Mouse (Mus musculus) heart, embryonic 11.5 days (tissue): ENCODE measurements around the gene Atp2b2. TPM values are rescaled to one million over a fixed set of nuclear protein-coding genes. Genes with fewer than 3 reads are reported as not detected.

Source experiments
- ATAC-seq: fragments of 200-750 bp; cut with Nextera tagmentation; replicated peaks from 2 replicates; pipeline ENCODE4 v1.8.0; 2017; ENCODE audit warnings: moderate library complexity; ENCODE audit not compliant: insufficient number of reproducible peaks, low FRiP score, low TSS enrichment
- H3K27ac ChIP-seq: fragments of 300-500 bp; sonication (generic); 2 replicates; pipeline ENCODE4 v1.5.1; 2014; ENCODE audit warnings: mild to moderate bottlenecking, low read depth, low read length
- H3K27me3 ChIP-seq: fragments of 300-500 bp; sonication (generic); 2 replicates; pipeline ENCODE4 v1.6.1; 2014; ENCODE audit warnings: mild to moderate bottlenecking, low read length, mixed read lengths; ENCODE audit not compliant: control insufficient read depth, insufficient read depth
- H3K36me3 ChIP-seq: fragments of 300-500 bp; sonication (generic); 2 replicates; pipeline ENCODE4 v1.6.1; 2014; ENCODE audit warnings: mild to moderate bottlenecking, low read length, moderate library complexity, mixed read lengths; ENCODE audit not compliant: control insufficient read depth, insufficient read depth
- H3K4me1 ChIP-seq: fragments of 300-500 bp; sonication (generic); 2 replicates; pipeline ENCODE4 v1.6.1; 2014; ENCODE audit warnings: low read length; ENCODE audit not compliant: control insufficient read depth, insufficient read depth
- H3K4me2 ChIP-seq: fragments of 300-500 bp; sonication (generic); 2 replicates; pipeline ENCODE4 v1.6.1; 2014; ENCODE audit warnings: mild to moderate bottlenecking, moderate library complexity
- H3K4me3 ChIP-seq: fragments of 300-500 bp; sonication (generic); 2 replicates; pipeline ENCODE4 v1.5.1; 2014; ENCODE audit warnings: low read depth, low read length
- H3K9ac ChIP-seq: fragments of 300-500 bp; sonication (generic); 2 replicates; pipeline ENCODE4 v1.6.1; 2014; ENCODE audit warnings: mild to moderate bottlenecking, low read depth, low read length, moderate library complexity
- H3K9me3 ChIP-seq: fragments of 300-500 bp; sonication (generic); replicated peaks from 2 replicates; pipeline ENCODE4 v1.6.1; 2016; ENCODE audit warnings: low read length; ENCODE audit not compliant: control insufficient read depth
- WGBS: fragments of 180-500 bp; shearing (Covaris S2); extraction: QIAGEN DNeasy Blood & Tissue Kit; methylation state at CpG from one replicate; pipeline ENCODE4 v1.1.7; 2014; ENCODE audit not compliant: insufficient replicate concordance; 5-methylcytosine and 5-hydroxymethylcytosine counted together
- polyA plus RNA-seq: library from polyadenylated mRNA; unstranded; fragments of >200 nt; fragmentation: Nextera tagmentation; extraction: Ambion mirVana; gene quantifications from 2 replicates; pipeline ENCODE4 v1.2.1, GENCODE M21; 2014

The Atp2b2 gene
- polyA plus RNA-seq, 1 experiment from 2014 or later: 0.40 TPM

DNA sequence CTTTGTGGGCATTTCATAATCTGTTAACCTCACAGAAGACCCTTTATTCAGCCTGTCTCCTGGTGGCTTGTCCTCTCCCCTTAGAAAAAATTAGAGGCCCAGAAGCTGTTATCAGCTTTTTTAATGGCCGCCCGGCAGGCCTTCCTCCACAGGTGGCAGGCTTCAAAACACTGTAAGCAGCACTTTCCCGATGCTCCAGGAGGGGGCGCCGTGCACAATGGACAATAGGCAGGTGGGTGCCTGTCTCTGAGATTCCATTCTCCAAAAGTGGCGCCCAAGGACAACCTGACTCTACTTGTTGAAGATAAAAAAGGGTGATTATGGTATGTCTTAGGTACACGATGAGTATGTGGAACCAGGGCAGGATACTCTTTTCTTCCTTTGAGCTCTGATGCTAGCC lies 220.0 kb downstream of the Atp2b2 start:
- Histone ChIP-seq H3K27me3 (peaks cover 35% of the 10 kb centered on the region), H3K9ac (no peak overlapping the region), H3K27ac (no peak overlapping the region), H3K4me1 (no peaks in the 10 kb centered on the region), H3K36me3 (no peaks in the 10 kb centered on the region), H3K4me3 (no peak overlapping the region), H3K4me2 (no peak overlapping the region), H3K9me3 (no peaks in the 10 kb centered on the region)
- ATAC-seq: no peak
- WGBS: 22% methylated on average over 7 of the region's 7 CpGs

DNA sequence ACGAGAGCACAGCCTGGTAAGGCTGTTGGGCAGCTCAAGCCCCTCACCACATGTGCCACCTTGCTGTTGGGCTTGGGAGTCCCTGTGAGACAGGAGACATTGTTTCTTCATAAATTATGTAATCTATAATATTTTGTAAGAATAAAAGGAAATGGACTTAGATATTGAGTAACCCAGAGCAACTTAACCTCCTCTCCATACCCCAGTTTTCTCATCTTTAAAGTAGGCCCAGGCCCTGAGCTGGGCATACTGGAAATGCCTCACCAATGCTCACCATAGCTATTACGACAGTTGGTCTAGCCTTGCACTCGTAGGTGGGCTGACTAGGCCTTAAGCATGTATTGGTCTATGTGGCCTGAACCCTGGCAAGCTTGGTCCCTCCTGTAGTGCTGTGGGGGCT lies 225.7 kb downstream of the Atp2b2 start:
- 90% methylated on average over 3 of the region's 3 CpGs for WGBS
- Histone ChIP-seq H3K36me3 (no peaks in the 10 kb centered on the region), H3K4me2 (no peak overlapping the region), H3K9me3 (no peaks in the 10 kb centered on the region), H3K27me3 (peaks cover 16% of the 10 kb centered on the region), H3K4me1 (no peaks in the 10 kb centered on the region), H3K27ac (no peak overlapping the region), H3K4me3 (no peak overlapping the region), H3K9ac (no peak overlapping the region)
- ATAC-seq: no peak

DNA sequence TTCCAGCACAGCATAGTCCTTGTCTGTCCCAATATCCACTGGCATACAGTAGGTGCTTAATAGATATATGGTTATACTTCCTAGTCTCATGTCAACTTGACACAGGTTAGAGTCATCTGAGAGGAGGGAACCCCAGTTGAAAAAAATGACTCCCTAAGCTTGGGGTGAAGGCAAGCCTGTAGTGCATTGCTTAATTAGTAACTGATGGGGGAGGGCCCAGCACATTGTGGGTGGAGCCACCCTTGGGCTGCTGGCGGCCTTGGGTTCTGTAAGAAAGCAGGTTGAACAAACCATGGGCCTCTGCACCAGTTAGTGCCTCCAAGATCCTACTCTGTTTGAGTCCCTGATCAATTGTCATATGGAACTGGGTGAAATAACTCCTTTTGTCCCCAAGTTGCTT lies 231.0 kb downstream of the Atp2b2 start:
- Histone ChIP-seq H3K4me2 (no peak overlapping the region), H3K36me3 (no peaks in the 10 kb centered on the region), H3K27ac (no peak overlapping the region), H3K4me3 (no peak overlapping the region), H3K27me3 (peaks cover 8% of the 10 kb centered on the region), H3K9me3 (no peaks in the 10 kb centered on the region), H3K4me1 (no peaks in the 10 kb centered on the region), H3K9ac (no peak overlapping the region)
- ATAC-seq: no peak
- WGBS: 43% methylated on average over 1 of the region's 1 CpGs

DNA sequence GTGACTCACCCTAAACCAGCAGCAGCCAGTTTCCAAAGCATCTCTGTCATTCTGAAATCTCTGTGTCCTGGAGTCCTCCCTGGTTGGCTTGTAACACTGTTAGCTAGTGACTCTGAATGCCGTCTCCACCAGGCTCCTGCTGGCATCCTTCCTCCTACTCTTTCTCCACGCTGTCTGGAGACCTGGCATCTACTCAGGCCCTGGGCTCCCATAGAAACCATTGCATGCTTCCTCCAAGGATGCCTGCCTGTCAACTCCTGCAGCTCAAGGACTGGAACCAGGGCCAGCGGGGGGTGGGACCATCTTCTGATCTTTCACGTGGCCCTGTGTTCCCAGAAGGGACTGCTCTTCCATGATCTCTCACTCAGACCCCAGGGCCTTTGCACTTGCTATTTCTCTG lies 231.7 kb downstream of the Atp2b2 start:
- no peak for ATAC-seq
- Histone ChIP-seq H3K27me3 (peaks cover 8% of the 10 kb centered on the region), H3K4me3 (no peak overlapping the region), H3K36me3 (no peaks in the 10 kb centered on the region), H3K9ac (no peak overlapping the region), H3K4me2 (no peak overlapping the region), H3K4me1 (no peaks in the 10 kb centered on the region), H3K9me3 (no peaks in the 10 kb centered on the region; the same call in 1 of the 2 replicates), H3K27ac (no peak overlapping the region)
- 75% methylated on average over 4 of the region's 4 CpGs for WGBS

DNA sequence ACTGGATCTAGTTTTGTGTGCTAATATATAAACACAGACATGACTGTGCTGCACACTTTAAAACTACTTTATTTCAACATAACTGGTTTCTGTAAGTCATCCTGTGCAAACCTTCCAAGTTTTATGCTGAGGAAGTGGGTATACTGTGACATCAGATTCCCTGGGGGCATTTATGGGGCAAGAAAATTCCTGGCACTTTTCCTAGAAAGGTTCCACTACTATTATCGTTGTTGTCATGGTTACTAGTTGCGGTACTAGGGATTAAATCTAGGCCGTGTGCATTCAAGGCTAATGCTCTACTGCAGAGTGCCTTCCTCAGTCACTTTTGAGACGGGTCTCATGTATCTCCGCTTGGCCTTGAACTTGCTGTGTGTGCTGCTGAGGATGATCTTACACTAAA lies 236.2 kb downstream of the Atp2b2 start:
- peaks cover 8% of the 10 kb centered on the region for H3K27me3 ChIP-seq
- H3K4me2 ChIP-seq: no peak overlapping the region
- H3K4me1 ChIP-seq: no peaks in the 10 kb centered on the region
- H3K9me3 ChIP-seq: peaks cover 6% of the 10 kb centered on the region
- ATAC-seq: no peak
- no peak overlapping the region for H3K4me3 ChIP-seq
- no peaks in the 10 kb centered on the region for H3K36me3 ChIP-seq
- WGBS: 86% methylated on average over 5 of the region's 5 CpGs
- H3K27ac ChIP-seq: no peak overlapping the region
- H3K9ac ChIP-seq: no peak overlapping the region

DNA sequence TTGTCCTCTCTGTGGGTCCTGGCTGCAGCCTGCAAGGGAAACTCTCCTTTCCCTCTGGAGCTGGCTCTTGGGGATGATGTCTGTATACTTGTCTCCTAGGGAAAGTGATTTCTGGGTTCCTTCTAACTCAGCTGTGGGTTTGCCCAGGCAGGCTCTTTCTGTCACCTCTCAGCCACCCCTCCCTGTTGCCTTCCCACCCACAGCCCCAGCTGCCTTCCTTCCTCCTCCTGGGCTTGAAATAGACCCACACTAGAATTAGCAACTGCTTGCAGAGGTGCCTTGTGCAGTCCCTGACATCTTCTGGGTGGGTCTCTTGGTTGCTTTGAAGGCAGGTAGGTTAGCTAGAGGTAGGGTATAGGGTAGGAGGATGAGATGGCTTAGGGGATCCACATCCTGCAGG lies 241.2 kb downstream of the Atp2b2 start:
- Histone ChIP-seq H3K9me3 (peaks cover 6% of the 10 kb centered on the region), H3K4me3 (no peak overlapping the region), H3K27ac (no peak overlapping the region), H3K4me2 (no peak overlapping the region), H3K36me3 (no peaks in the 10 kb centered on the region), H3K27me3 (peaks cover 8% of the 10 kb centered on the region; the same call in 1 of the 2 replicates), H3K9ac (no peak overlapping the region), H3K4me1 (peaks cover 13% of the 10 kb centered on the region)
- ATAC-seq: no peak

DNA sequence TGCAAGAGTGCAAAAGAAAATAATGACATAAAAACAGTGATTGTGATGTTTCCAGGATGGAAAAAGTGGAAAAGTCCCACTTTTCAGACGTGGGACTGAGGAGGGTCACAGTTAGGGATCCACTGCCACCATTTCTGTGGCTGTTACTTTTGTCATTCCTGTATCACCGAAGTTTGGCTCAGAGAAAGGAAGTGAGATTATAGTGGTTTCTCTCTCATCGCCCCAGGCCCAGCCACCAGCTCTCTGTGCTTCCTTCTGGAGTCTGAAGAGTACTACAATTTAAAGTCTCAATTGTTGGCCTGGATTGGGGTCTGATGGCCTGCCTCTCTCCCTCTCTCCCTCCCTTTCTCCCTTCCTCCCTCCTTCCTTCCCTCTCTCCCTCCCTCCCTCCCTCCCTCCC lies 242.5 kb downstream of the Atp2b2 start:
- 74% methylated on average over 3 of the region's 3 CpGs for WGBS
- Histone ChIP-seq H3K27me3 (peaks cover 8% of the 10 kb centered on the region; the same call in 1 of the 2 replicates), H3K27ac (no peak overlapping the region), H3K9ac (no peak overlapping the region), H3K36me3 (no peaks in the 10 kb centered on the region), H3K9me3 (peaks cover 3% of the 10 kb centered on the region; the same call in 1 of the 2 replicates), H3K4me1 (peaks cover 25% of the 10 kb centered on the region), H3K4me2 (no peak overlapping the region), H3K4me3 (no peak overlapping the region)
- ATAC-seq: no peak

DNA sequence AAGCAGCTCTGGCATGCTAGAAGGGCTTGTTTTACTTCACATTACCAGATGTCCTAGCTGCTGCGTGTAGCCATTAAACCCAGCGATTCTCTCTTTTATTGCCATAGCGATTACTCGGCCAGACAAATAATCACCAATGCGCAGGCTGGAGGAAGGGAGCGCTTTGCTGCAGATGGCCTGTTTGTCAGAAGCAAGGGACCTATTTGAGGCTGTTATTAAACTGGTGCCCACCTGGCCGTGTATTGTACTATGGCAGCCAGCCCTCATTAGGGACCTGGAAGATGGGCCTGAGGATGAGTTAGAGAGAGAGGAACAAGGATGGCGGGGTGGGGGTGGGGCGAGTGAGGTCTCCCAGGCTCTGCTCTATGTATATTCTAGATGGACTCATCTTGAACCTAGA lies 243.1 kb downstream of the Atp2b2 start:
- Histone ChIP-seq H3K9me3 (no peaks in the 10 kb centered on the region), H3K27ac (no peak overlapping the region), H3K4me2 (no peak overlapping the region), H3K4me1 (peaks cover 30% of the 10 kb centered on the region), H3K4me3 (no peak overlapping the region), H3K9ac (no peak overlapping the region), H3K27me3 (peaks cover 8% of the 10 kb centered on the region; the same call in 1 of the 2 replicates), H3K36me3 (no peaks in the 10 kb centered on the region)
- ATAC-seq: no peak
- 80% methylated on average over 9 of the region's 9 CpGs for WGBS

DNA sequence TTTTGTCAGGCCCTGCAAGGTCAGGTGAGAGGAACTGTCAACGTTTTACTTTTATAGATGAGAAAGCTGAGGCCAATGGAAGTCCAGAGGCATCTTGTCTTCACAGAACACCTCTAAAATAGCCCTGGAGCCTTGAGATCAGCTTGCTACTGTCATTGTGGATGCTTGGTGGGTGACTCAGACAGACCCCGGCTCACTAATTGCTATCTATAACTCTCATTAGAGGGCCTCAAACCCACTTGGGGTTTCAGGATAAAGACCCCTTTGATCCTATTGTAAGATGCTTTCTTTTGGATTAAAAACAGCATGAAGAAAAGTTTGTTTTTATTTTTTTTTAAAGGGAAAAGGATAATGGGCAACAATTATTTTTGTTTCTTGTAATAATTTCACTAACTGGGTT lies 243.5 kb downstream of the Atp2b2 start:
- H3K4me2 ChIP-seq: no peak overlapping the region

More for the DNA sequence above, 243.5 kb downstream of the Atp2b2 start:
- no peaks in the 10 kb centered on the region for H3K36me3 ChIP-seq
- H3K27me3 ChIP-seq: peaks cover 8% of the 10 kb centered on the region; the same call in 1 of the 2 replicates
- H3K9ac ChIP-seq: no peak overlapping the region
- H3K4me1 ChIP-seq: peaks cover 32% of the 10 kb centered on the region
- no peaks in the 10 kb centered on the region for H3K9me3 ChIP-seq
- ATAC-seq: no peak
- H3K27ac ChIP-seq: no peak overlapping the region
- H3K4me3 ChIP-seq: no peak overlapping the region
- whole genome bisulfite sequencing: 21% methylated on average over 2 of the region's 2 CpGs
